Mouse (Mus musculus) heart, embryonic 11.5 days (tissue): ENCODE data around the gene Cnr2. TPM values are rescaled to one million over a fixed set of nuclear protein-coding genes. Genes with fewer than 3 reads are reported as not detected.

Source experiments
- ATAC-seq: fragments of 200-750 bp; cut with Nextera tagmentation; replicated peaks from 2 replicates; pipeline ENCODE4 v1.8.0; 2017; ENCODE audit warnings: moderate library complexity; ENCODE audit not compliant: insufficient number of reproducible peaks, low FRiP score, low TSS enrichment
- H3K27ac ChIP-seq: fragments of 300-500 bp; sonication (generic); 2 replicates; pipeline ENCODE4 v1.5.1; 2014; ENCODE audit warnings: mild to moderate bottlenecking, low read depth, low read length
- H3K27me3 ChIP-seq: fragments of 300-500 bp; sonication (generic); 2 replicates; pipeline ENCODE4 v1.6.1; 2014; ENCODE audit warnings: mild to moderate bottlenecking, low read length, mixed read lengths; ENCODE audit not compliant: control insufficient read depth, insufficient read depth
- H3K36me3 ChIP-seq: fragments of 300-500 bp; sonication (generic); 2 replicates; pipeline ENCODE4 v1.6.1; 2014; ENCODE audit warnings: mild to moderate bottlenecking, low read length, moderate library complexity, mixed read lengths; ENCODE audit not compliant: control insufficient read depth, insufficient read depth
- H3K4me1 ChIP-seq: fragments of 300-500 bp; sonication (generic); 2 replicates; pipeline ENCODE4 v1.6.1; 2014; ENCODE audit warnings: low read length; ENCODE audit not compliant: control insufficient read depth, insufficient read depth
- H3K4me2 ChIP-seq: fragments of 300-500 bp; sonication (generic); 2 replicates; pipeline ENCODE4 v1.6.1; 2014; ENCODE audit warnings: mild to moderate bottlenecking, moderate library complexity
- H3K4me3 ChIP-seq: fragments of 300-500 bp; sonication (generic); 2 replicates; pipeline ENCODE4 v1.5.1; 2014; ENCODE audit warnings: low read depth, low read length
- H3K9ac ChIP-seq: fragments of 300-500 bp; sonication (generic); 2 replicates; pipeline ENCODE4 v1.6.1; 2014; ENCODE audit warnings: mild to moderate bottlenecking, low read depth, low read length, moderate library complexity
- H3K9me3 ChIP-seq: fragments of 300-500 bp; sonication (generic); replicated peaks from 2 replicates; pipeline ENCODE4 v1.6.1; 2016; ENCODE audit warnings: low read length; ENCODE audit not compliant: control insufficient read depth
- WGBS: fragments of 180-500 bp; shearing (Covaris S2); extraction: QIAGEN DNeasy Blood & Tissue Kit; methylation state at CpG from one replicate; pipeline ENCODE4 v1.1.7; 2014; ENCODE audit not compliant: insufficient replicate concordance; 5-methylcytosine and 5-hydroxymethylcytosine counted together
- polyA plus RNA-seq: library from polyadenylated mRNA; unstranded; fragments of >200 nt; fragmentation: Nextera tagmentation; extraction: Ambion mirVana; gene quantifications from 2 replicates; pipeline ENCODE4 v1.2.1, GENCODE M21; 2014

The Cnr2 gene
- 0.25 and 0.73 TPM in 2 replicates for polyA plus RNA-seq

- no peak for ATAC-seq
- Histone ChIP-seq H3K36me3 (no peaks in the 10 kb centered on the region), H3K4me3 (no peak within 1 kb of the TSS), H3K27ac (no peak within 1 kb of the TSS), H3K27me3 (no peaks in the 10 kb centered on the region), H3K9ac (no peak within 1 kb of the TSS), H3K4me2 (no peak within 1 kb of the TSS), H3K9me3 (no peaks in the 10 kb centered on the region), H3K4me1 (peaks cover 12% of the 10 kb centered on the region)
- 32% methylated on average over 8 of the region's 8 CpGs for WGBS
Observed at GRCm38 (mm10) chr4:135895071-135895571, at the start of gene Cnr2. Gene Cnr2 (plus strand): TSS chr4:135895394.

GRCm38 (mm10) chr4:135847581-135847980 is 47.6 kb upstream of the Cnr2 start:
- no peak overlapping the region for H3K4me2 ChIP-seq
- no peaks in the 10 kb centered on the region for H3K36me3 ChIP-seq
- H3K9ac ChIP-seq, result 0 out of 2 replicates have a peak overlapping the region, but pooled peaks have one; percentile 16
- H3K9me3 ChIP-seq, result no peaks in the 10 kb centered on the region
- 47% methylated on average over 5 of the region's 5 CpGs for WGBS
- no peaks in the 10 kb centered on the region for H3K27me3 ChIP-seq
- no peak overlapping the region for H3K4me3 ChIP-seq
- no peak for ATAC-seq
- H3K4me1 ChIP-seq, result peaks cover 11% of the 10 kb centered on the region
- no peak overlapping the region for H3K27ac ChIP-seq

GRCm38 (mm10) chr4:135850411-135851095 is 44.6 kb upstream of the Cnr2 start:
- peaks cover 16% of the 10 kb centered on the region for H3K4me1 ChIP-seq
- H3K27ac ChIP-seq, result no peak overlapping the region
- H3K4me2 ChIP-seq, result no peak overlapping the region; the same call in 1 of the 2 replicates
- no peak overlapping the region for H3K9ac ChIP-seq
- 39% methylated on average over 13 of the region's 13 CpGs for WGBS
- H3K27me3 ChIP-seq, result no peaks in the 10 kb centered on the region
- H3K9me3 ChIP-seq, result no peaks in the 10 kb centered on the region
- no peaks in the 10 kb centered on the region for H3K36me3 ChIP-seq
- no peak overlapping the region for H3K4me3 ChIP-seq
- ATAC-seq, result no peak

- Histone ChIP-seq H3K4me1 (peaks cover 16% of the 10 kb centered on the region), H3K27me3 (no peaks in the 10 kb centered on the region), H3K4me2 (no peak overlapping the region), H3K9me3 (no peaks in the 10 kb centered on the region), H3K27ac (no peak overlapping the region), H3K4me3 (no peak overlapping the region), H3K9ac (no peak overlapping the region), H3K36me3 (no peaks in the 10 kb centered on the region)
- 81% methylated on average over 9 of the region's 9 CpGs for WGBS
- ATAC-seq, result no peak
Observed at GRCm38 (mm10) chr4:135851942-135852341, 43.3 kb upstream of the Cnr2 start.

GRCm38 (mm10) chr4:135853987-135854546 is 41.1 kb upstream of the Cnr2 start:
- no peak for ATAC-seq

GRCm38 (mm10) chr4:135854630-135855029 is 40.6 kb upstream of the Cnr2 start:
- Histone ChIP-seq H3K4me3 (peak overlapping the region; percentile 79), H3K9me3 (no peaks in the 10 kb centered on the region), H3K36me3 (no peaks in the 10 kb centered on the region), H3K4me2 (peak overlapping the region; percentile 85), H3K27me3 (no peaks in the 10 kb centered on the region), H3K27ac (peak overlapping the region; percentile 99), H3K9ac (peak overlapping the region; percentile 94), H3K4me1 (peaks cover 30% of the 10 kb centered on the region)
- WGBS, result 73% methylated on average over 11 of the region's 11 CpGs
- no peak for ATAC-seq

More at GRCm38 (mm10) chr4:135853987-135854546, 41.1 kb upstream of the Cnr2 start:
- H3K9ac ChIP-seq, result no peak overlapping the region
- H3K4me2 ChIP-seq, result no peak overlapping the region
- no peak overlapping the region for H3K27ac ChIP-seq
- WGBS, result 87% methylated on average over 14 of the region's 14 CpGs
- H3K4me1 ChIP-seq, result peaks cover 24% of the 10 kb centered on the region
- no peaks in the 10 kb centered on the region for H3K36me3 ChIP-seq
- no peaks in the 10 kb centered on the region for H3K9me3 ChIP-seq
- H3K27me3 ChIP-seq, result no peaks in the 10 kb centered on the region
- H3K4me3 ChIP-seq, result no peak overlapping the region

- no peak; the same call in 1 of the 2 replicates for ATAC-seq
- H3K9me3 ChIP-seq, result no peaks in the 10 kb centered on the region
- H3K4me3 ChIP-seq, result peak overlapping the region; percentile 79
- H3K9ac ChIP-seq, result peak overlapping the region; percentile 94
- H3K4me2 ChIP-seq, result peak overlapping the region; percentile 85
- peaks cover 34% of the 10 kb centered on the region for H3K4me1 ChIP-seq
- H3K36me3 ChIP-seq, result no peaks in the 10 kb centered on the region
- 5% methylated on average over 6 of the region's 6 CpGs for WGBS
- no peaks in the 10 kb centered on the region for H3K27me3 ChIP-seq
- peak overlapping the region; percentile 99 for H3K27ac ChIP-seq
Observed at GRCm38 (mm10) chr4:135855080-135855479, 40.1 kb upstream of the Cnr2 start.

GRCm38 (mm10) chr4:135855536-135856222 is 39.5 kb upstream of the Cnr2 start, which contains the start of gene Srsf10:
Gene Srsf10 (plus strand): TSS chr4:135855747.
- ATAC-seq, result peak; percentile 91
- H3K27ac ChIP-seq, result peak within 1 kb of the TSS; percentile 99
- peak within 1 kb of the TSS; percentile 94 for H3K9ac ChIP-seq
- peak within 1 kb of the TSS; percentile 79 for H3K4me3 ChIP-seq
- no peaks in the 10 kb centered on the region for H3K9me3 ChIP-seq
- H3K27me3 ChIP-seq, result no peaks in the 10 kb centered on the region
- H3K4me2 ChIP-seq, result peak within 1 kb of the TSS; percentile 85
- WGBS, result under 1% methylated on average over 65 of the region's 67 CpGs
- no peaks in the 10 kb centered on the region for H3K36me3 ChIP-seq
- H3K4me1 ChIP-seq, result peaks cover 28% of the 10 kb centered on the region
